Mouse (Mus musculus) urinary bladder, adult 18-20 months (tissue): ENCODE data around the gene Aff3.
A peak's percentile ranks its signal among the peaks of the same experiment; 100 is the strongest.

Experiments used
- DNase-seq, 2 experiments: peaks; one replicate each; pipeline ENCODE4 v3.0.0; 2022; ENCODE audit warnings: low spot score in 2 of 2, mixed read lengths in 2 of 2

Aff3 gene

DNA sequence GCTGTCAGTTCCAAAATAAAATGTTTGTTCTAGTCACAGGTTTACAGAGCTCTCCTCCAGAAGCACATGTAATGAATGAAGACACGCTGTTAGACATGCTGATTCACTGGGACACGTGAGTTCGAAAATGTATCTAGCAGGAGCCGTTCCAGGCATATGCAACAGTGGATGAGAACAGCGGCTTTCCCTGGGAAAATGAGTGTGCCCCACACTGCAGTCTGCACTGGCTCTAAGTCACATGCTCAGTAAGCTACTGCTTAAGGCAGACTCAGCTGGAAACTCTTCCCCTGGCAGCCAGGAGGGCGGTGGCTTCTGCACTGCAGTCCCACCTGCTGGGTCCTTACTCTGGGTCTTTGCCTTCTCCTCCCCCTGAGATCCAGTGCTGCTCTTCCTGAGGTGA is 271.2 kb downstream of the Aff3 start:
- DNase-seq, result no peak

DNA sequence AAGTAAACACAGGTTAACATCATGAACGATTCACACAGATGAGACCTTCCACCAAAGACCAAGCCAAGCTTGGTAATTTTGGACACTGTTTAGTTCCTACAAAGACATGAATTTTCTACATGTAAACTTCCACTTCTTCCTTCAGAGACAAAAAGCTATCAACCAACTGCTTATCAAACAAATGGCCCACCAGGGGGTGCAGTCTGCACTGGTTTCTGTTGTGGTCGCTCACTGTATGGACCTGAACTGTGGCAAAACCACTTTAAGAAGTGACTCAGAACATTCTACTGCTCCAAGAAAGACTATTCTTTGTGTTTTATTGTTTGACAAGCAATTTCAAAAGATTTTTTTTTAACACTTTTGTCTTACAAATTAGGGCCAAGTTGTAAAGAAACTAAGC is 271.8 kb downstream of the Aff3 start:
- DNase-seq, result peak in 1 of 2 experiments; percentile 25

DNA sequence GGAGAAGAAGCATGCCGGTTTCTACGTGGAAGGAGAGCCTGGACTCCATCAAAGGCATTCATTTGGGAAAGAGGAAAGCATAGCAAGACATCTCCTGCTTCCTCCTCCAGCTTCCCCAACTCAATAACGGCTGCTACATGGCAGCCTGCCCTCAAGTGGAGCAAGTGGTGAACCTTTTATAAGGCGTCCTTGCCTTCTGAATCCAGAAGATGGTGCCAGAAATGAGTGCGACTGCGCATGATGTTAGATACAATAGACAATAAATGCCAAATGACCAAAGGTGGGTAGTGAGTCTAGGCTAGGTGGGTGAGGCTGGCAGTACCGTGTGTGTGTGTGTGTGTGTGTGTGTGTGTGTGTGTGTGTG is 273.9 kb downstream of the Aff3 start:
- DNase-seq, result no peak

DNA sequence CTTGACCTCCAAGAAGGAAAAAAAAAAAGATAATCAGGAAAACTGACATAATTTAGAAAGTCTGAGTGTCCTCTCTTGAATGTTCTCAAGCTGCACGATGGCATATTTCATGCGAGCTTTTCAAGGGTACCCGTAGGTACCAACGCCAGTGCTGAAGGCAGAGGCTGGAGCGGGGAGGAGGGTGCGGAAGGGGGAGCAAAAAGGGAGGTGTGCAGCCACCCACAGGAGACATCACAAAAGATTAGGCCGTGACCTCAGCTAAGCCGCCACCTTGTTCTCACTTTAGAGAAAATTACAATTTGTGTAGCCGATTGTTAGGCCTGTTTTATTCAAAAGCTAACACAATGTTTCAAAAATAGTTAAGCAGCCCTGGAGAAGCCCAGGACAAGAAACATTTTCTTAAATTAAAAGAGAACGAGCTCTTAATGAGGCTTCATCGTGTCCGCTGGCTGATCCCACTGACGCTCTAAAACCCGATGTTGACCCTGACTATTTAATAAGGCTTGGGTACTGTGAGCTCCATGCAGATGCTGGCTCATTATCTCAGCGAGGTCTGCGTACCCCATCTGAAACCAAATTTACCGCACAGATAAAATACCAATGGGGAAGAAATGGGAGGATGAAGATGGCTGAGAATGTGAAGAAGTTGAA is 274.4 kb downstream of the Aff3 start:
- no peak for DNase-seq

DNA sequence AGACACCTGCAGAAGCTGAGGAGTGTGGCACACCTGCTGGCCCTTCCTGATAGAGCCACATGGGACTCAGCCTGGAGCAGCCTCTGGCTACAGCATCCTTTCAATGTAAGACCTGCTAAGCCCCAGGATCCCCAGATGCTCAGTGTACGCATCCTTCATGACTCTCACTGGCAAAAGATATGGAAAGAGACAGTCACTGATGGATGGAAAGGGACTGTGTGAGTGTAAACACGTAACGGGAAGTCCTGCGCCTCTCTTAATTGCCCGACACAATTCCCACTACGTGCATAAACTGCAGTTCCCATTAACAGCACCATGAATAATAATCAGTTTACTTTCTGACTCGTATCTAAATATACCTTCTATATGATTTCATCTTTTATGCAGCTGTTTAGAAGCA is 275.2 kb downstream of the Aff3 start:
- no peak for DNase-seq

DNA sequence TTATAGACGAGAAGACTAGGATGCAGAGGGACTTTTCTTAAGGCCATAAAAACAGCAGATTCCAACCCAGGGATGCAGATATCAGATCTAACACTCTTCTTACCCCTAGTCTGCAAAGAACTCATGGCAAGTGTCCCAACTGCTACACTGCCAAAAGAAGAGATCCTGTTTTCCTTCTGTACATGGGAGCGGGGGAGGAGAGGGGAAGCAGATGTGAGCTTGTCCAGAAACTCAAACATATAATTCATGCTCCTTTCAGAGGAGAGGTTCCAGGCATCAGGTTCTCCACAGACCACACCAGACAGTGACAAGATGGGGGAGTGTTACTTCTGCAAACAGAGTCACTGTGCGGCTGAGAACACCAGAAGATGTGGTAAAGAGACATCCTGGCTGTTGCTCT is 276.3 kb downstream of the Aff3 start:
- DNase-seq, result no peak

DNA sequence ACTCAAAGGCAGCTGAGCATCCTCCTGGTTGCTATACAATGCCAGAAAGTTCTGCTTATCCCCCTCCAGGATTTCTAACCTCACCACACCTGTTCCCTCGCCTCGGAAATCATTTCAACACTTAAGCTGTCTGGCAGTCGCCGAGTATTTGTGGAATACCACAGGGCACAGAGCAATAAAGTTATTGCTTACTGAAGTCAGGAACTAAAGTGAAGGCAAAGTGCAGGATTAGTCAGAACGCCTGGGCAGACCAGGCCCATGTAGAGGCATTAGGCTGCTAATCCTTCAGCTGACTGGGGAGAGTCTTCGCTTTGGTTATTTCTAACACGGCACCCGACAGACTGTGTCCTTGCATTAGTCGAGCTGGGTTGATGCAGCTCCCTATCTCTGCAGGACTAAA is 277.3 kb downstream of the Aff3 start:
- DNase-seq, result no peak

DNA sequence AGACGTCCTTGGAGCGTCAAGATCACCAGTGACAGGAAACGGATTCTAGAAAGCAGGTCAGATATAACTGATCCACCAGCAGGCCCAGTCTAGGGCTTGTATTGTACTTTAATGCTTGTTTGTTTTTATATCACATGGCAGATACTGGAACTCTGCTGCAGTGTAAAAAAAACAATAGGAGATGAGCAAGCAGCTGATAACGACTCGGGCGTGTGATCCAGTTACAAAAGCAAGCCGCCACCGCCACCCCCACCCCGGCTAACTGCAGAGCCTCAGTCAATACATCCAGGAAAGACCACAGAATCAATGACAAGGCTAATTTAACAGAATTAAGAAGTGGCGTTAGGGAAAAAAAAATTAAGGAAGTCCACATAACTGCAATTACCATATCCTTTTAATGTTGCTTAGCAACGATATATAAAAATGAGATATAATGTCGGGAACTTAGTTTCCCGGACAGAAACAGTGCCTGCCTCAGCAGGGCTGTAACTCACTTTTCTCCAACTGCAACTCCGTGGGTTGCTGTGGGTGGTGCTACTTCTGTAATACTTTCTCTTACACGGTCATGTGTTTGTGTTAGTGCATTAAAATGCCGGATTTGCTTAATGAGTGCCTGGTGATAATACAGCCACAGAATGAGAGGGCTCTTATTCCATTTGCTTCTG is 280.2 kb downstream of the Aff3 start:
- DNase-seq, result no peak

DNA sequence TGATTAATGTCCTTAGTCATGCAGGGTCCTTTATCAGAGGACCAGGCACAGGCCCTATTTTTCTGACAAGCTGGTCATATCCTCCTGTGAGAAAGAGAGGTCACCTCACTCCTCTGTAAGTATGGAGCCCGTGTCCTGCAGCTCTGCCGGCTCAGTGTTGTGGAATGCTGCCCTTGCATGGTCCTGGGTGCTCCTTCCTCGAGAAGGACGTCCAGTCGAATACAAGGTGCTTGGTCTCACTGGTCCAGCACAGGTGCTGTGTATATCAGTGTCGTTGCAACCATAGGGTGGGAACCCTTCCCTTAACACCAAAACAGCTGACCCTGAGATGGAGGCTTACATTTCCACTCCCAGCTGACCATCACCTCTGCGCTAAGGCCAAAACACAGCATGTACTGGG is 280.7 kb downstream of the Aff3 start:
- DNase-seq, result no peak

DNA sequence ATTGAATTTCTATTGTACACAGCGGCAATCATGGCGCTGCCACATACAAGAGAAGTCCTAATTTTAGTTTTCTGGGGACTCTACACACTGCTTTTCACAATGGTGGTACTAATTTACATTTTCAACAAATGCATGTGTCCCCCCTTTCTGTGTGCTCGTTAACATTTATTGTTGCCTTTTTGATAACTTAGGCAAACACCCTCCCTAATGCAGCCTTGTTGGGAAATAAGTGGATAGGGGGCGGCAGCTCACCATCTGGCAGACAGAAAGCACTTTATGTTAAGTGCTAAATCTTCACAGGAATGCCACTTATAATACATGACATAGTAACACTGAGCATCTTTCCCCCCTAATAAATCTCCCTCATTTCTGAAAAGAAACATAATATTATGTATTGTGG is 282.1 kb downstream of the Aff3 start:
- no peak for DNase-seq

DNA sequence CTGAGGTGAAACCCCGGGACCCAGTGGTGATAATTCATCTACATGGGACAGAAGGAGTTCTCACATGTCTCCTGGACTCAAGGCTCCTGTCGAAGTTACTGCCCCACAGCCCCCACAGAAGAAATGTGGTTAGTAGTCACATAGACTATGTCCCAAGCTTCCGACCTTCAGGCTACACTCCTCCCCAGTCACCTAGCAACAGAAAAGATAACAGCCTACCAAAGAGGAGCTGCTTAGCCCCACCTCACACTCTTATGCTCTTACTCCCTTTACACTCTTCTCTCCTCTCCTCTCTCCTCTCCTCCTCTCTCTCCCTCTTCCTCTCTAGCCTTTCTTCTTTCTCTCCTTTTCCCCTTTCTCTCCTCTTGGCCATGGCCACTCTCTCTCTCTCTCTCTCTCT is 286.8 kb downstream of the Aff3 start:
- no peak for DNase-seq

DNA sequence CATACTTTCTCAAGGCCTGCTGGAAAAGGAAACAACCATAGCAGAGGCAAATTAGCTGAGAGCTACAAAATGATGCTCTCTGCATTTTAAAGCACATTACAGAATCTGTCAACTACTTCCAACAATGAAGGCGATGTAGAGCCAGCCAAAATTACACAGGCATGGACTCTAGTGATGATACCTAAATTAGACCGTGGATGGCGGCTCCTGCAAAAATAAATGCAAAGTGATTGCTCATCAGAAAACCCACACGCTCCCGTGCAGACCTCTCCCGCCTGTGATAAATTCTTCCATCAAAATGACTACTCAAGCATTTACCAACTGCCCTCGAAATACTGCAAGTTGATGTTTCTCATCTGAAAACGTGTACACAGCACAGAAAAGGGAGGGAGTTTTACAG is 295.6 kb downstream of the Aff3 start:
- DNase-seq, result no peak

DNA sequence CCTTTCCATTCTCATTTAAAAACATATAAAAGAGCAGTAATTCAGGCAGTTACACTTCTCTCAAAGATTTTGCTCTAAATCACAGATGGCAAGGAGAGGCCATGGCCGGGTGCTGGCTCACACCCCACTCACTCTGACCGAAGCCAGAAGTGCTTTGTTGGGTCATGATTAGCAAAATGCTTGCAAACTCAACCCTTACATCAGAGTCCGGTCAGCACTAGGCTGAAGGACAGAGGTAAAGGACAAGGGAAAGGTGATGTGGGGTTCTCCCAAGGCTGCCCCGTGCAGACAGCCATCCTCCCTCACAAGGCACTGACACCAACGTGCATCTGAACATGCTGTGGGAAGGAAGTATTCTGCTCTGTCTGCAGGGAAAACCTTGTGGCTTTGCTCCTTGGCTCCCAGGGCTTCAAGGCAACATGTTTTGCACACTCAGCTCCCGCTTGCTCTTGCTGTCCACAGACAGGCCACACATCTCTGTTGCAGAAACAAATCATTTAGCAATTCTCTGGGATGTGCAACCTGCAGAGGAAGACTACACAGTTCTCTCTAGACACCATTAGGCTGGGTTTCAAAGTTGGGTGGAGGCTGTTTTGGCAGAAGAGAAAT is 296.6 kb downstream of the Aff3 start:
- DNase-seq, result peak in 1 of 2 experiments; percentile 20

DNA sequence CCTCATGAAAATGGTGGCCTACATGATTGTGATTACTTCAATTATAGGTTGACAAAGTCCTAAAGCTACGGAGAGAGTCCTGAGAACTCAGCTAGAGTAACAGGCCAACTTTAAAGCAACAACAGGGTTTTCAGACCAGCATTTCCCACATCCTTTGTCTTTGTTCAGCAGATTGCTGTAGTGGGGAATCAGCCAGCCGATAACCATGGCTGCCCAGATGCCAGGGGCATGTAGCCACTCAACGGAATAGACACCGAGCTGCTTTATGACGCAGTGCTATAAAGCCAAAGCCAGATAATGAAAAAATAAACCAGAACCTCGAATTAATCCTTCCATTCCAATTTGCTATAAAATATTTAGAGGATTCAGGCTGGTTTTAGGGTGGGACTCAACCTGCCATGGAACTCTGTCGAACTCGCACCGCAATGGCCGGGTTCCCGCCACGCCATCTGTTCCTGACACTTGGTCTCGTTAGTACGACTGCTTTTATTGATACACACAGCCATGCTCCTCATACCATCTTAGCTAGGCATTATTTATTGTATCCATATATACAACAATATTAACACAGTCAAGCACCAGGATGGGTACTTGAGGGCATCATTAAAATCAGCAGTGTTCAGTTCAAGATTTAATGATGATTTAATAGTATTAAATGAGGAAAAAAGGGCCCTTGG is 297.2 kb downstream of the Aff3 start:
- DNase-seq, result no peak

DNA sequence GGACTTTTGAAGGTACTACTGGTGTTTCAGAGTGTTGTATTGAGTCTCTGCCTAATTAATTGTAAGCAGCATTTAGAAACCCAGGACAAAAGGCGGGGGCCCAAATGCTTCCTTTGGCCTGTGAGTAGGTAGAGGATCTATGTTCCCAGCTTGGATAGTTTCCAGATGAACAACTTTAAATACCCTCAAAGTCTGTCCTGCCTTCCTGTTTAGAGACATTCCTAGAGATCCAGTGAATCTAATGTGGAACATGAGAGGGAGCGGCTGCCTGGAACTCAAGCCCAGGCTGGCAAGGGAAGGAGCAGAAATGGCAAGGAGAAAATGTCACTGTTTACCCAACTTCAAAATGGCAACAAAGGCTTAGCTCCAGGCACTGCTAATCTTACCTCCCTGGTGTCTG is 300.9 kb downstream of the Aff3 start:
- no peak for DNase-seq

DNA sequence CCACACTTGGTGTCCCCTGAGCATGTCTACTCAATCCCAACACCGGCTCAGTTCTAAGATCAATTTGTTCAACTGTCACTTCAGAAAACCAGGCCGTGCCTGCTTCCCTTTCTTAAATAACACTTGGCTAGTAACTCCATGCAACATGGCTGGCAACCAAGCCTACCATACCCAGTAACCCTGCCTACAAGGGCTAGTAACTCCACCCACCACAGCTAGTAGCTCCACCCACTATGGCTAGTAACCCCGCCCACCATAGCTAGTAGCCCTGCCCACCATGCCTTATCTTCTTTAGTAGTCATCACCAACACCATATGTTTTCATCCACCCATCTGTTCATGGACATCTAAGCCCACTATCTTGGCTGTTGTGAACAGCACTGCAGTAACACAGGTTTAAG is 302.5 kb downstream of the Aff3 start:
- DNase-seq, result no peak

DNA sequence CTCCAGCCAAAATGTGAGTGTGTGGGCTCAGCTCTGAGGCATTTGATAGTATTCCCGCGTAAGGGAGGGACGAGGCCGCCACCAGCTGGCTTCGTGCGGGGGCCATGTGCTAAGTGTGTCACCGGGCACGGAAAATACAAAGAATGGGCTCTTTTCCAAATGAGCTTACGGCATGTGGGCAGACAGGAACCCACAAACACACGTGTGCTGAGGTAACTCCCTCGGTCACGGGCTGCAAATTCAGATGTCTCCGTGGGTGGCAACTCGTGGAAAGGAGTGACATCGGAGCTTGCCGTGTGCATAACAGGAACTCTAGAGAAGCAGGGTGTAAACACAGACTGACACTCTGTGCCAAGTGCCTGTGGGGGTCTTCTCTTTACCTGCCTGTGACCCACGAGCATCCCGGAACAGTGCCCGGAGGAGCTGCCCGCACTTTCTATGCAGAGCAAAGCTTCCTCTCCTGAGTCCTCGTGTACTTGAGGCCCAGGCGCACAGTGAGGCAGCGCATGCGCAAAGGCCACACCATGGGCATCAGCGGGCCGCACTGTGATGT is 305.9 kb downstream of the Aff3 start:
- no peak for DNase-seq

DNA sequence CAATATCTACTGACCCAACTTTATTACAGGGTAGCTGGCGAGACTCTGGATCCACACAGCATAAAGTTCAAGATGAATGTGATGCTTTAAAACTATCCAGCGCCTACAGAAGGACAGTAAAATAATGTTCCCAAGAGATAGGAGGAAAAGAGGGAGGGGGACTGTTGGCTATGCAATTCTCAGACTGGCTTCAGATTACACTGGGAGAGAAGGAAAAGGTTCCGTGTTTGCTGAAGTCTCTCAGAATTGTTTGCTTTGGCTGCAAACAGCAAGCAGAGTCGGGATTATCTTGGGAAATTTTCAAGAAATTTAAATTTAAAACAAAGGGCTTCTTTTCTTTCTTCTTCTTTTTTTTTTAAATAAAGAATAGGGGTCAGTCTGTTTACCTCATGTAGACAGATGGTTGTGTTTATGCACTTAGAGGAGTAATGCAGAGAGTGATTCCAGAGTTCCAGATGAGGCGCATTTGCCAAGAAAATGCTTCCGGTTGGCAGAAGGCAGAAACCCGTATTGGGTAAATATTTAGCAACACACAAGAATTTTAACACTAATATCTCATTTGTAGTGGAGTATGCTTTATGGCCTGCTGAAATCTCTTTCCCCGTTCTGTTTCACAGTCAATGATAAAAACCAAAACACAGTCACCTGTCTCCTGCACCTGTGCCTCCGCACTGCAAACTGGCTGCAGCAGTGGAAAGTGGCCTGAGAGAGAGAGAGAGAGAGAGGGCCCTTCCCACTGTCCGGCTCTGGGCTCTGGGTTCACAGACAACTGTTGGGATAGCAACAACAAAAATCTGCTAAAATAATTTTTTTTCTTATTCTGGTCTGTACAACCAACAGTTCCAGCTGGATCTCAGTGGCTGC is 306.6 kb downstream of the Aff3 start:
- peak in 1 of 2 experiments; percentile 27 for DNase-seq

DNA sequence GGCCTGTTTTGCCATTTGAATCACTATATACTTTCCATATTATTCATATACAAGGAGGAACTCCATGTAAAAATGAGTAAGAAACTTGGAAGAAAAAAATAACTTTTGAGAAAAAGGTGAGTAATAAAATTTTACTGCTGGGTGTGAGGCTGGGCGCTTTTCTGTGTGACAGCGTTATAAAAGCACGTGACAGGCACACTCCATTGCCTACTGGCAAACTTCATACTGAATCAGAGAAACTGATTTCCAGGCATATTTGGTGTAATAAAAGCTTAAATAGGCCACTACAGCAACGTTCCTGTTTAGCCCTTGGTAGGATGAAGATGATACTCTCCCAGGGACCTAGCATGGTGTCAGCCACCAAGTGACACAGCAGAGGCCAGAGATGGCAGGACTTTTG is 310.2 kb downstream of the Aff3 start:
- DNase-seq, result no peak

DNA sequence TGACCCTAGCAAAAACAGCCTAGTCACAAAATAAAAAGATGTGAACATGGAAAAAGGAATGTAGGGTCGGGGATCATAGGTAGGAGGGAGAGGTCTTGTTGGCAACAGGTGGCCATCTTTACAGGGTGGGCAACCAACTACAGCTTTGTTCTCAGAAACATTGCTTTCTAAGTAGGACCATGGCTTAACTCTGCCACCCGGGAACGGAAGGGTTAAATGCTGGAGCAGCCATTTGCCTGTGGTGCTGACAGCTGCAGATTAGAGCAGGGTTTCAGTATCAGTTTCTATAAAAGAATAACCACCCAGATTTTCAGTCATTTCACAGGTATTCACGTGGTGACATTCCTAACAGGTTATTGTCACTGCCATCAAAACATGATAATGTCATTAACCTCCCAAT is 317.4 kb downstream of the Aff3 start:
- no peak for DNase-seq

DNA sequence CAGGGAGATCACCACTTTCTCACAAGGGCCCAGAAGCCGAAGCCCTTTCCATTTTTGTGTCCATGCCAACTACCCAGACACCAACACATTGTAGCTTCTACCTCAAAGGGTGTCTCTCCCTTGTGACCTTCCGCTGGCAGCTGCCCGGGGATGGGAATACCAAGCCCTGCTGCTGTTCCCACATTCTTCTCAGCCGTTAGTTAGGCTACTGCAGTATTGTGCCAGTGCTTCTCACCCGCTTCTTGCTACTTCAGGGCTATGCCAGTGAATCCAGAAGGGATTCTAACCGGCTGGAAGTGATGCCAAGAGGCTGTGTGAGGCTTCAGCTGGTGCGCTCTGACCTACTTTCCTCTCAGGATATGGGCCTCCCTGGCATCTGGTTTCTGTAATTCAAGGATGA is 330.5 kb downstream of the Aff3 start:
- DNase-seq, result no peak

DNA sequence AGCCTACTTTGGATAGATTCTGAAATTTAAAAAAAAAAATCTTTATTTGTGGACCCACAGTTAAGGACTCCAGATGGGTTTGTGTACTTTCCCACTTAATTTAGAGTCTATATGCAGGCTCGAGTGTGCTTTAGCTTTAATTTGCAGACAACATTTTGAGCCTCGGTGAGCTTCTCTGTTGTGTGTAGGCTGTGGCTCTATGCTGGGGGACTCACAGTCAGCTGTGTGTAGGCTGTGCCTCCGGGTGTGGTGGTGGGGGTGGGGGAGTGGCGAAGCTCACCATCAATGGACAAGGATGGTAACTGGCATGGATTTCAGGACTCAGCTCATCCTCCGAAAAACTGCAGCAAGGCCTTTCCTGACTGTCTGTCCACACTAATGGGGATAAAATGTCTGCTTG is 331.8 kb downstream of the Aff3 start:
- no peak for DNase-seq
